Mouse (Mus musculus) fat pad, adult 2 months (tissue): ENCODE data around the gene Etnppl.

Source experiments
- DNase-seq: peaks from one replicate; pipeline ENCODE4 v3.0.0-alpha.2; 2011; ENCODE audit warnings: low read depth, low spot score; ENCODE audit errors: extremely low read depth

Gene Etnppl

DNA sequence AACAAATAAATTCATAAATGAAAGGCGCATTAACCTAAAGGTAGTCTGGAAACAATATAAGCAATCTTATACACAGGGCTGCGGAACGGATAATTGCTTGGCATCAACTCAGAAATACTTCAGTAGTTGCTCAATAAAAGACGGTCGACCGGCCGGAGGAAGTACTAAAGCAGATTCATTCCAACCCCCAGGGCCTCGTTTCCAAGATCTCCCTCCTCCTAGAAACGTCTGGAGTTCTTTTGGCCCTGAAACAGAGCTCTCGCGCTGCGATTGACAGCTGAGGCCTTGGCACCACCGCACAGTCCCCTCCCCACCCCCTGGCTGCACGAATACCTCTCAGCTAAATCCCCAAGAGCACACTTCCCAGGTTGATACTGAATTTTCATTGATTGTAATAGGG is 54.0 kb downstream of the Etnppl start:
- no peak for DNase-seq

DNA sequence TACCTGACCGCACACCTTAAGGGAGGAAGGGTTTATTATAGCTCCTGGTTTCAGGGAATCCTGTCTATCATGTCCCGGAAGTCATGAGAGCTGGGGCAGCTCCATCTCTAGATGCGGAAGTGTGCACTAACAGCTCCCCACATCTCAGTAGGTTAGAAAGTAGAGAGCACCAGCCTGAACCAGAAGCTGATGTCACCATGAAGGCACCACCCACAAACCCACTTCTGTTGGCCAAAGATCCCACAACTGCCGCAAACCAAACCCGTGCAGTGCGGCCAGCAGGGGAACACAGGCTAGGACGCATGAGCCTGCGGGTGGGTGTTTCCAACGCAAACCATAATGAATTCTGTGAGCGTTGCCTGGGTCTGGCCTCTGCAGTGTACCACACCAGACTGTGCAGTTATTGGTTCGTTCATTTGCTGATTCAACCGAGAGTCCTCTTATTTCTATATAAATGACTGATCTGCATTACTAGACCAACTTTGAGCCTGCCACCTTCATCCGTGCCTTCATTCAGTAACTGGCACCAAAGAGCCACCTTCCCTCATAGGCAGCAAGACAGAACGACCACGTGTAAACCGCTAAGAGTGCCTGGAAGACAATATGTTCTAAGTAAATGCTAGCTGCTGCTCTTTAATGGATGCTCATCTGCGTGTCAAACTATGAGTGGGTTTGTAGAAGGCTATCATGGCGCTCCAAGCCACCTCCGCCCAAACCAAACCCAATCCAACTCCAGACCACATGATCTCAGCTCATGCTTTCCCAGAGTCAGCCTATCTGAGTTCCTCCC is 60.6 kb downstream of the Etnppl start:
- DNase-seq, result no peak

DNA sequence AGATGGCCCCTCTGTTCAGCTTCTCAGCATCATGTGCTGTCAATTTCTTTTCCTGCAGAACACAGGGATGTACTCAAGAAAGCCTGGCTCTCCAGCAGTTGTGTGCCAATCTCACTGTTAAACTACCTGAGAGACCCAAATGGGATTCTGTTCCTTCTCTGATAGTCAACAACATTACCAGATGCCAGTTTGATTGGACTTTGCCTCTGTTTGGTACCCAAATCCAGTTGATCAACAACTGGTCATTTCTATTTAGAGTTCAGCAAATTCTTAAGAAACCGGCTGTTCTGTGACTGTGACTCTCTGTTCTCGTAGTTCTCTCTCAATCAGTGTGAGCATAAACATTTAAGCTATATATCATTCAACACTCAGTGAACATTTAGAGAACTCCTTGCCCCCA is 64.0 kb downstream of the Etnppl start:
- no peak for DNase-seq

DNA sequence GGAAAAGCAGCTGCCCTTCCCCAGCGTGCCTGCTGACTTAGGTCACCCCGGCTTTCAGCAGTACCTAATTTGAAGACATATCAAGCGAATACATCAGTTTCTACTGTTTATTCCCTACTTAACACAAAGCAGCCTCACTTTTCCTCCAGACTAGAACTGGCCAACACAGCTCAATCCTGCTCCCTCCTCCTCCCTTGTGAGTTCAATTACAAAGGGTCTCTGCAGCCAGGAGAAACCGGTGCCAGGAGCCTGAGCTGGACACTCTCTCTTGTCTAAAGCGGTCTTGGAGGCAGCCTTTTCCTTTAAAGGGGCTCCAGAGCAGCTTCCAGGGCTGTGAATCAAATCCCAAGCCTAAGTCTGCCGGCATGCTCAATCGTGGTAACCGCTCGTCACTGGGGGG is 64.9 kb downstream of the Etnppl start:
- no peak for DNase-seq

DNA sequence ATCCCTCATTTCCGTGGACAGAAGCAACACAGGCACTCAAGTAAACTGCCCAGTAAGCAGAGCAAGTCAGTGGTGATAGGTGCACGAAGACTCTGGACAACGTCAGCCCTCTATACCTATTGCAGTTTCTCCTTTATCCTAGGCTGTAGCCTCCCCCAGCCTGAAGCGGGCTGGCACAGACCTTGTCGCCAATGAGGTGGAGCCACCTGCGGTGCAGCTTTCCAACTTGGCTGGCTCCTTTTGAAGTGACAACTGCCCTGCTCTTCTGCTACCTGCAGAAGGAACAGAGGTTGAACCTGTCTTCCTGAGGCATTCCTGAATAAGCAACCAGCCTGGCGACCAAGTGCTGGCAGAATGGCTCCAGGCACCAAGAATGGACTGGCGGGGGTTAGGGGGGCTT is 66.6 kb downstream of the Etnppl start:
- no peak for DNase-seq

DNA sequence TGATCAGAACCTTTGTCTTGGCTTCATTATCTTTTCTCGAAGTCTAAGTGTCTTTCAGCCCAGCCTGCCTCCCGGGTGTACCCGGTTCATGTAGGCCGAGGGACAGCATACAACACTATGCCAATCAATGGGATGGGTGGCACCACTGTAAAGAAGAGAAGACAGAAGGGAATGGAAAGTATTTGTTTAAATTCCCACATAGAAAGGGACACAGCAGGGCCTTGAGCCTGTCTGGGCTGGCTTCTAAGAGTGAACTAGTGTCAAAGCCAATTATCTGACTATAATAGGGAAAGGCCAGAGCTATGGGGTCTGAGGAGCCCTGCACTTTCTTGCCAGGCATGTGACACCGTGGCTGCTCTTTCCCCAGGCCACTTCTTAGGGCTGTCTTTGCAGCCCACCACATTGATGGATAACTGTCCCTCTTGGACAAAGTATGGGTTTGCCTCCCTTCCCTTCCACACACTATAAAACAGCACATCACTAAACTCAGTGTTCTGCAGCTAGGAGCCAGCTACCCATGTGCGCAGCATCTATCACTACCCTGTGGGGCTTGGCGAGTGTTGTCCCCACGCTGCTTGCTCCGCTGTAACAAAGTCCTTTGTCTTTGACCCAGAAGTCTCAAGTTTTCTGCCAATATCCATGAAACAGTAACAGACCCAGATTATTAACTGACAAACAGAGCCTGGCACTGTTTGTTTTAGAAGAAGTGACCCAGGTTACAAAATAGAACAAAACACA is 67.2 kb downstream of the Etnppl start:
- no peak for DNase-seq

DNA sequence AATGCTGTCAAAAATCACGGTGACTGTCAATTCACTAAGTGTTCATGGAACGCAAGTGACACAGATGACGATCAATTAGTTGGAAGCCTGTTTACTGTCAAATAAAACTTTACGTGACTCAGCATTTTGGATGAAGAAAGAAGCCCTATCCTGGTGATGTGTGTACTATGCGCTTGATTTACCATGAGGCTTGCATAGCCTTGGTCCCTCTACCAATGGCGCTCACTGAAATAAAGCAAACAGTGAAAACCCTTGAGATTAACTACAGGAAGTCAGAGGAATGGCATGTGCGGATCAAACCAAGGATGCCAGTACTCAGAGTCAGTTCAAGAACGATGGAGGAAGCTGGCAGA is 67.7 kb downstream of the Etnppl start:
- DNase-seq, result no peak

DNA sequence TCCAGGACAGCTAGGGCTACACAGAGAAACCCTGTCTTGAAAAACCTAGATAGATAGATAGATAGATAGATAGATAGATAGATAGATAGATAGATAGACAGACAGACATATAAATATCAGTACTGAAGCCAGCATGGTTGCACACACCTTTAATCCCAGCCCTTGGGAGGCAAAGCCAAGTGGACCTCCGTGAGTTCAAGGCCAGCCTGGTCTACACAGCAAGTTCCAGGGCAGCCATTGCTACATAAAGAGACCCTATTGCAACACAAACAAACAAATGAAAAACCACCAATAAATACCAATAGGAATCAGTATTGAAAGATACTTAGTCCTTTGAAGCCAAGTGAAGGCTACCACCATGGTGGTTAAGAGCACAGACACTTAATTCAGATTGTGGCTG is 69.8 kb downstream of the Etnppl start:
- no peak for DNase-seq
